Mouse (Mus musculus) kidney, adult 2 months (tissue): ENCODE data around the gene Znfx1. TPM values are rescaled to one million over a fixed set of nuclear protein-coding genes. Genes with fewer than 3 reads are reported as not detected.

Source experiments
- DNase-seq: peaks from one replicate; pipeline ENCODE4 v3.0.0; 2021
- H3K27ac ChIP-seq: fragments of 200-500 bp; 2 replicates; pipeline ENCODE4 v1.5.1; 2012; ENCODE audit warnings: low read depth, low read length, control low read depth, inconsistent platforms; ENCODE audit not compliant: insufficient read depth
- H3K27me3 ChIP-seq: fragments of 200-500 bp; replicated peaks from 2 replicates; pipeline ENCODE4 v1.6.1; 2012; ENCODE audit warnings: mild to moderate bottlenecking, moderate library complexity, low read length, inconsistent platforms; ENCODE audit not compliant: control insufficient read depth, insufficient read depth
- H3K36me3 ChIP-seq: fragments of 200-500 bp; 2 replicates; pipeline ENCODE4 v1.6.1; 2012; ENCODE audit warnings: mild to moderate bottlenecking, moderate library complexity, low read length, inconsistent platforms; ENCODE audit not compliant: control insufficient read depth, insufficient read depth
- H3K4me1 ChIP-seq: fragments of 200-500 bp; 2 replicates; pipeline ENCODE4 v1.6.1; 2011; ENCODE audit warnings: low read length; ENCODE audit not compliant: control insufficient read depth, insufficient read depth
- H3K4me3 ChIP-seq: fragments of 200-500 bp; 2 replicates; pipeline ENCODE4 v1.5.1; 2011; ENCODE audit warnings: mild to moderate bottlenecking, low read depth, low read length, control low read depth; ENCODE audit not compliant: insufficient read depth
- CTCF ChIP-seq: fragments of 200-500 bp; conservative IDR thresholded peaks from 2 replicates; pipeline ENCODE4 v1.5.1; 2011; ENCODE audit warnings: low read depth, mild to moderate bottlenecking, control low read depth, low read length, moderate library complexity, mixed read lengths; ENCODE audit not compliant: insufficient read depth, insufficient read length
- POLR2A ChIP-seq: fragments of 200-500 bp; IDR thresholded peaks from one replicate; pipeline ENCODE4 v1.6.1; 2011; ENCODE audit warnings: low read depth, low read length, control low read depth
- WGBS: fragments of 180-500 bp; shearing (Covaris S2); methylation state at CpG from one replicate; pipeline ENCODE4 v1.1.7; 2018; 5-methylcytosine and 5-hydroxymethylcytosine counted together
- polyA plus RNA-seq: library from polyadenylated mRNA; depleted of rRNA; stranded (reverse); fragments of >200 nt; gene quantifications from 2 replicates; pipeline ENCODE4 v1.2.3, GENCODE M21; 2012

Gene Znfx1
- polyA plus RNA-seq, 1 experiment = 60.9 TPM

GRCm38 (mm10) chr2:167079535-167080257, 16.9 kb upstream of the Znfx1 start:
- H3K4me1 ChIP-seq = no peaks in the 10 kb centered on the region
- no peak for TF ChIP-seq POLR2A
- TF ChIP-seq CTCF = no peak
- H3K36me3 ChIP-seq = no peaks in the 10 kb centered on the region
- H3K4me3 ChIP-seq = no peak overlapping the region
- no peak for DNase-seq
- no peak overlapping the region for H3K27ac ChIP-seq
- H3K27me3 ChIP-seq = no peaks in the 10 kb centered on the region
- 55% methylated on average over 18 of the region's 18 CpGs for WGBS

- Histone ChIP-seq H3K27ac (no peak overlapping the region), H3K27me3 (no peaks in the 10 kb centered on the region), H3K36me3 (no peaks in the 10 kb centered on the region), H3K4me3 (no peak overlapping the region), H3K4me1 (no peaks in the 10 kb centered on the region)
- 50% methylated on average over 9 of the region's 9 CpGs for WGBS
- TF ChIP-seq CTCF (no peak), POLR2A (no peak)
- no peak for DNase-seq
These were observed 16.2 kb upstream of the Znfx1 start for GRCm38 (mm10) chr2:167078931-167079495.

DNA sequence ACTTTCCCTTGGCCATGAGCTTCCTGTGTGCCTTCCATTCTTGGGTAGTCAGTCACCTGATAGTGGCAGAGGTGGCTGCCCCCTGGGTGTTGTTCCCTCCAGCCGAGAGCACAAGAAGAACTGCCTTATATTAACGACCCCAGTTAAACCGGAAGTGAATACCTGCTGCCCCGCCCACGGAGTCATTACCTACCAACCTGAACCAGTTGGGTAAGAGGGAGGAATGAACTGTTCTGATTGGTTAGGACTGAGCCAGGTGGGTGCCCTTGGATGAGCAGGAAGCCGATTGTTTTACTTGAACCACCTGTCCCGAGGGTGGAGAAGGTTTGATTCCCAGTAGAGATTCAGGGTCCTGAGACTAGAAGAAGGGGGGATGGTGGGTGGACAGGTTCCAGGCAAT, 15.7 kb upstream of the Znfx1 start:
- Histone ChIP-seq H3K4me1 (no peaks in the 10 kb centered on the region), H3K27ac (no peak overlapping the region), H3K27me3 (no peaks in the 10 kb centered on the region), H3K36me3 (no peaks in the 10 kb centered on the region), H3K4me3 (no peak overlapping the region)
- WGBS = 31% methylated on average over 7 of the region's 7 CpGs
- no peak for DNase-seq
- TF ChIP-seq CTCF (no peak), POLR2A (no peak)

- no peak for DNase-seq
- no peaks in the 10 kb centered on the region for H3K27me3 ChIP-seq
- TF ChIP-seq POLR2A (no peak), CTCF (no peak)
- no peaks in the 10 kb centered on the region for H3K4me1 ChIP-seq
- WGBS = 86% methylated on average over 11 of the region's 11 CpGs
- H3K27ac ChIP-seq = no peak overlapping the region
- H3K4me3 ChIP-seq = no peak overlapping the region
- no peaks in the 10 kb centered on the region for H3K36me3 ChIP-seq
These were observed 14.6 kb upstream of the Znfx1 start for GRCm38 (mm10) chr2:167077199-167077962.

- 96% methylated on average over 2 of the region's 2 CpGs for WGBS
These were observed 13.9 kb upstream of the Znfx1 start for GRCm38 (mm10) chr2:167076759-167077158.

GRCm38 (mm10) chr2:167076352-167076751, 13.5 kb upstream of the Znfx1 start:
- WGBS = 97% methylated on average over 4 of the region's 4 CpGs
- TF ChIP-seq CTCF (no peak), POLR2A (no peak)
- Histone ChIP-seq H3K4me1 (0 out of 2 replicates have a peak, but pooled peaks cover under 1% of the 10 kb centered on the region), H3K36me3 (no peaks in the 10 kb centered on the region), H3K4me3 (no peak overlapping the region), H3K27me3 (no peaks in the 10 kb centered on the region), H3K27ac (no peak overlapping the region)
- no peak for DNase-seq

More at GRCm38 (mm10) chr2:167076759-167077158, 13.9 kb upstream of the Znfx1 start:
- H3K36me3 ChIP-seq = no peaks in the 10 kb centered on the region
- H3K27ac ChIP-seq = no peak overlapping the region
- TF ChIP-seq POLR2A = no peak
- no peak for TF ChIP-seq CTCF
- DNase-seq = no peak
- no peaks in the 10 kb centered on the region for H3K27me3 ChIP-seq
- no peaks in the 10 kb centered on the region for H3K4me1 ChIP-seq
- no peak overlapping the region for H3K4me3 ChIP-seq

DNA sequence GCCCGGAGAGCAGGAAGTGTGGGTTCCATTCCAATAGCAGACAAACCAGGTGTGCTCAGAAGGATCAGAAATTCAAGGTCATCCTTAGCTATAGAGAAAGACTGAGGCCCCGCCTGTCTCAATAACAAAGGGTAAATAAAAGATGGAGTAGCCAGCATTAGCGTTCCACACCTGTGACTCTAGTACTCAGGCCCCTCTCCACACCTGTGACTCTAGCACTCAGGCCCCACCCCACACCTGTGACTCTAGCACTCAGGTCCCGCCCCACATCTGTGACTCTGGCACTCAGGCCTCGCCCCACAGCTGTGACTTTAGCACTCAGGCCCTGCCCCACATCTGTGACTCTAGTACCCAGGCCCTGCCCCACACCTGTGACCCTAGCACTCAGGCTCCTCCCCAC, 11.8 kb upstream of the Znfx1 start:
- no peaks in the 10 kb centered on the region for H3K36me3 ChIP-seq
- 94% methylated on average over 5 of the region's 5 CpGs for WGBS

More for the DNA sequence above, 11.8 kb upstream of the Znfx1 start:
- no peaks in the 10 kb centered on the region for H3K27me3 ChIP-seq
- no peak overlapping the region for H3K4me3 ChIP-seq
- TF ChIP-seq POLR2A = no peak
- no peak for TF ChIP-seq CTCF
- DNase-seq = no peak
- no peak overlapping the region for H3K27ac ChIP-seq
- 0 out of 2 replicates have a peak, but pooled peaks cover 3% of the 10 kb centered on the region for H3K4me1 ChIP-seq
